ENCODE assay signal across 32 mouse cellular contexts in the genomic region with DNA sequence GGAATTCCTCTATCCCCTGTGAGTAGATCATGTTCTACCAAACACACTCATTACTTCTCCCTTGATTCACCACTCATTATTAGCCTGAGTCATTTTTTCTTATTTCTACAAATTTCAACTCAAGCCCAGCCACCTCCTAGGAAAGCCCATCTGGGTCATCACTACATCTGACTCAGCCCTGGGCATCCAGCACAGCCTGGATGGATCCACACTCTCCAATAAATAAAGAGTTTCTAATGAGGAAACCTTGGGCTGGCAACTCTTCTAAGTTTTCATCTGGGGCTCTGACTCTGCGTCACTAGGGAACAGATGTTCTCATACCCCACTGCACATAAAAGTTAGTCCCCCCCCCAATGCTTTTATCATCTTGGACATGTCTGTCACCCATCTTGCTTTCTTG. TPM values are rescaled to one million over a fixed set of nuclear protein-coding genes. Genes with fewer than 3 reads are reported as not detected.
DNase-seq lines count a peak whose midpoint lies in the region; ATAC-seq and TF ChIP-seq lines count a peak whose summit lies in the region.
"Had no signal": no experiment of that assay in that cellular context is flagged by ENCODE, and none has a peak within 500 bp of the region (broad histone marks: within the 10 kb centered on the region; RNA-seq: fewer than 3 reads in every experiment).

No protein-coding gene starts in this region.

- ATAC-seq in heart, embryonic 11.5 days (replicated peaks; ENCODE audit: insufficient number of reproducible peaks, low FRiP score, low TSS enrichment): no peak
- ATAC-seq in lung, embryonic 15.5 days (ENCODE audit: borderline replicate concordance, extremely low read depth, low FRiP score, low TSS enrichment): no peak
- ATAC-seq: forebrain, embryonic 13.5 days; intestine, embryonic 16.5 days; lung, postnatal 0 days; midbrain, embryonic 13.5 days; Patski had no signal

- TF ChIP-seq POLR2A in myocyte (IDR thresholded peaks at IDR 0.05; ENCODE audit: insufficient read length, low read depth): no peak

- no peak overlapping the region for H3K4me2 ChIP-seq in heart, embryonic 11.5 days
- peak overlapping the region; percentile 13; the same call in 1 of the 2 replicates for H3K4me2 ChIP-seq in lung, embryonic 15.5 days
- H3K4me2 ChIP-seq in myocyte (ENCODE audit: low read depth): peak overlapping the region; percentile 43
- H3K4me2 ChIP-seq: embryonic facial prominence, embryonic 15.5 days; forebrain, embryonic 13.5 days; heart, embryonic 15.5 days; hindbrain, embryonic 13.5 days; limb, embryonic 12.5 days; liver, embryonic 15.5 days; midbrain, embryonic 13.5 days; neural tube, embryonic 15.5 days had no signal

- no peak overlapping the region for H3ac ChIP-seq in myocyte (ENCODE audit: control insufficient read depth, insufficient read length)

- H3K27me3 ChIP-seq in heart, embryonic 11.5 days (ENCODE audit: control insufficient read depth, insufficient read depth, low read length): no peaks in the 10 kb centered on the region
- H3K27me3 ChIP-seq in lung, embryonic 15.5 days: no peaks in the 10 kb centered on the region
- no peaks in the 10 kb centered on the region for H3K27me3 ChIP-seq in myocyte (ENCODE audit: control insufficient read depth, insufficient read depth, insufficient read length)
- H3K27me3 ChIP-seq: embryonic facial prominence, embryonic 15.5 days; forebrain, embryonic 13.5 days; heart, embryonic 15.5 days; hindbrain, embryonic 13.5 days; limb, embryonic 12.5 days; liver, embryonic 15.5 days; midbrain, embryonic 13.5 days; neural tube, embryonic 15.5 days; Patski had no signal

- H3K4me1 ChIP-seq in heart, embryonic 11.5 days (ENCODE audit: control insufficient read depth, insufficient read depth, low read length): no peaks in the 10 kb centered on the region
- 0 out of 2 replicates have a peak, but pooled peaks cover 3% of the 10 kb centered on the region for H3K4me1 ChIP-seq in lung, embryonic 15.5 days
- H3K4me1 ChIP-seq: embryonic facial prominence, embryonic 10.5 days; embryonic facial prominence, embryonic 15.5 days; forebrain, embryonic 13.5 days; heart, embryonic 15.5 days; hindbrain, embryonic 13.5 days; limb, embryonic 12.5 days; liver, embryonic 15.5 days; midbrain, embryonic 13.5 days; neural tube, embryonic 15.5 days had no signal

- H3K9me3 ChIP-seq in heart, embryonic 11.5 days (replicated peaks; ENCODE audit: control insufficient read depth, low read length): no peaks in the 10 kb centered on the region
- no peaks in the 10 kb centered on the region for H3K9me3 ChIP-seq in lung, embryonic 15.5 days
- H3K9me3 ChIP-seq: embryonic facial prominence, embryonic 10.5 days; embryonic facial prominence, embryonic 15.5 days; forebrain, embryonic 13.5 days; heart, embryonic 15.5 days; hindbrain, embryonic 13.5 days; limb, embryonic 12.5 days; liver, embryonic 15.5 days; midbrain, embryonic 13.5 days; neural tube, embryonic 15.5 days had no signal

- no peak overlapping the region for H3K27ac ChIP-seq in heart, embryonic 11.5 days (ENCODE audit: low read depth, low read length)
- no peak overlapping the region for H3K27ac ChIP-seq in lung, embryonic 15.5 days
- H3K27ac ChIP-seq: embryonic facial prominence, embryonic 10.5 days; embryonic facial prominence, embryonic 15.5 days; forebrain, embryonic 13.5 days; heart, embryonic 15.5 days; hindbrain, embryonic 13.5 days; limb, embryonic 12.5 days; liver, embryonic 15.5 days; macrophage; midbrain, embryonic 13.5 days; neural tube, embryonic 15.5 days had no signal

- H3K4me3 ChIP-seq in heart, embryonic 11.5 days (ENCODE audit: low read depth, low read length): no peak overlapping the region
- H3K4me3 ChIP-seq in lung, embryonic 15.5 days: no peak overlapping the region
- H3K4me3 ChIP-seq in myocyte: no peak overlapping the region
- H3K4me3 ChIP-seq: embryonic facial prominence, embryonic 10.5 days; embryonic facial prominence, embryonic 15.5 days; forebrain, embryonic 13.5 days; heart, embryonic 15.5 days; hindbrain, embryonic 13.5 days; limb, embryonic 12.5 days; liver, embryonic 15.5 days; midbrain, embryonic 13.5 days; neural tube, embryonic 15.5 days had no signal

- DNase-seq in heart, adult 11 months: peak; percentile 92
- DNase-seq in lung, postnatal 10 days: no peak
- peak; percentile 62 for DNase-seq in NIH3T3 (ENCODE audit: low read depth)
- no peak for DNase-seq in adrenal gland, postnatal 4 days (ENCODE audit: low spot score in 2 of 2)
- no peak for DNase-seq in kidney, postnatal 10 days
- DNase-seq: adrenal gland, postnatal 25 days; cerebellum, adult 2 months; cerebellum, postnatal 14 days; heart, postnatal 4 days; kidney, adult 8-10 months; kidney, postnatal 25 days; retina, postnatal 1 day; right cerebral cortex, postnatal 25 days; spleen, adult 18-20 months; thymus, adult 18-20 months; thymus, postnatal 25 days had no signal

- H3K79me2 ChIP-seq in myocyte (ENCODE audit: control insufficient read depth, insufficient read depth): no peaks in the 10 kb centered on the region

- H3K36me3 ChIP-seq in heart, embryonic 11.5 days (ENCODE audit: control insufficient read depth, insufficient read depth, low read length): no peaks in the 10 kb centered on the region
- H3K36me3 ChIP-seq in lung, embryonic 15.5 days: no peaks in the 10 kb centered on the region
- no peaks in the 10 kb centered on the region for H3K36me3 ChIP-seq in myocyte (ENCODE audit: control insufficient read depth, insufficient read depth)
- H3K36me3 ChIP-seq: embryonic facial prominence, embryonic 10.5 days; embryonic facial prominence, embryonic 15.5 days; heart, embryonic 15.5 days; hindbrain, embryonic 13.5 days; limb, embryonic 12.5 days; liver, embryonic 15.5 days; midbrain, embryonic 13.5 days; neural tube, embryonic 15.5 days had no signal

- WGBS in heart, embryonic 11.5 days (ENCODE audit: insufficient replicate concordance): 56% methylated on average over 1 of the region's 1 CpGs
- WGBS in lung, embryonic 15.5 days: 26% methylated on average over 1 of the region's 1 CpGs

- H3K9ac ChIP-seq in heart, embryonic 11.5 days (ENCODE audit: low read depth, low read length): no peak overlapping the region
- no peak overlapping the region for H3K9ac ChIP-seq in lung, embryonic 15.5 days
- H3K9ac ChIP-seq: embryonic facial prominence, embryonic 15.5 days; forebrain, embryonic 13.5 days; heart, embryonic 15.5 days; hindbrain, embryonic 13.5 days; limb, embryonic 12.5 days; liver, embryonic 15.5 days; midbrain, embryonic 13.5 days; neural tube, embryonic 15.5 days had no signal

TF ChIP-seq in myocyte, 11 proteins besides CTCF, POLR2A, EP300 and RAD21:
- TF ChIP-seq MYOG (IDR thresholded peaks at IDR 0.05; ENCODE audit: control insufficient read depth in 1 of 3, insufficient read depth in 1 of 3, insufficient read length in 2 of 3, low read depth in 2 of 3): no peak
- no peak for TF ChIP-seq MAX (IDR thresholded peaks at IDR 0.05; ENCODE audit: low read depth)
- TF ChIP-seq TCF12 (IDR thresholded peaks at IDR 0.05; ENCODE audit: insufficient read depth, poor library complexity, severe bottlenecking): no peak
- no peak for TF ChIP-seq TCF3 (IDR thresholded peaks at IDR 0.05; ENCODE audit: insufficient read length, low read depth)
- no peak for TF ChIP-seq POLR2AphosphoS2 (IDR thresholded peaks at IDR 0.05; ENCODE audit: insufficient read length, low read depth)
- no peak for TF ChIP-seq SRF (IDR thresholded peaks at IDR 0.05; ENCODE audit: control insufficient read depth, insufficient read length, low read depth)
- TF ChIP-seq MYOD1 (IDR thresholded peaks at IDR 0.05; ENCODE audit: control insufficient read depth in 1 of 3, insufficient read length in 2 of 3, low read depth in 2 of 3): no peak
- TF ChIP-seq CEBPB (IDR thresholded peaks at IDR 0.05; ENCODE audit: insufficient read depth, poor library complexity, severe bottlenecking): no peak
- no peak for TF ChIP-seq USF1 (IDR thresholded peaks at IDR 0.05; ENCODE audit: low read depth)
- TF ChIP-seq REST (IDR thresholded peaks at IDR 0.05; ENCODE audit: insufficient read depth, insufficient read length): no peak
- TF ChIP-seq E2F4 (IDR thresholded peaks at IDR 0.05; ENCODE audit: insufficient read depth): no peak

RNA-seq across cellular contexts. Expression of gene Dcbld2, which starts 31.1 kb away (rescaled TPM):
- 19.0 and 19.6 TPM in 2 replicates for polyA plus RNA-seq in heart, embryonic 11.5 days (2014; fragmentation: Nextera tagmentation; extraction: Ambion mirVana)
- polyA plus RNA-seq in lung, embryonic 15.5 days (2015; fragmentation: Nextera tagmentation; extraction: Ambion mirVana): 7.4 and 9.7 TPM in 2 replicates
- 10.4 TPM for polyA plus RNA-seq in myocyte (2012; fragmentation: generic; extraction: Trizol)
- 10 to 100 TPM; 13.1 to 15.8 TPM for total RNA-seq in adrenal gland, postnatal 4 days (2021)

Comparison
In these comparisons a context has a peak if more than half of its experiments do, and no peak if none do; other contexts are left out.
1. DNase-seq: peak in heart, adult 11 months (single experiment) and NIH3T3 (single experiment); none in lung, postnatal 10 days (single experiment), adrenal gland, postnatal 4 days (0 of 2) and kidney, postnatal 10 days (single experiment).